Mouse (Mus musculus): ENCODE data around the gene Ankrd35. TPM values are rescaled to one million over a fixed set of nuclear protein-coding genes. Genes with fewer than 3 reads are reported as not detected.
"Not testable (repeated sequence)": the region's sequence is repeated elsewhere in the genome, so short reads cannot be mapped to it uniquely, and the experiment has no call there.

Gene Ankrd35
- polyA plus RNA-seq, 1 experiment from 2014 or later = 1.3 TPM

GRCm38 (mm10) chr3:96679159-96679674 lies 9.3 kb downstream of the Ankrd35 start:
- H3K27me3 ChIP-seq (ENCODE audit: insufficient read depth, low read length) = no peaks in the 10 kb centered on the region
- no peak overlapping the region for H3K4me3 ChIP-seq (replicated peaks; ENCODE audit: low read depth, low read length)
- H3K4me1 ChIP-seq (replicated peaks; ENCODE audit: insufficient read depth, low read length) = no peaks in the 10 kb centered on the region
- no peak overlapping the region for H3K27ac ChIP-seq
- no peak for TF ChIP-seq CTCF (IDR thresholded peaks at IDR 0.05; ENCODE audit: low read depth)
- H3K4me2 ChIP-seq (ENCODE audit: low read length) = no peak overlapping the region
- WGBS = 49% methylated on average over 5 of the region's 5 CpGs
- ATAC-seq (replicated peaks; ENCODE audit: low FRiP score, low read depth) (no peak), DNase-seq (ENCODE audit: low spot score) (no peak)
- no peaks in the 10 kb centered on the region for H3K36me3 ChIP-seq (ENCODE audit: insufficient read depth, low read length)
- H3K9me3 ChIP-seq (replicated peaks; ENCODE audit: low read length) = no peaks in the 10 kb centered on the region
- H3K9ac ChIP-seq (ENCODE audit: low read depth, low read length) = no peak overlapping the region

- Histone ChIP-seq H3K27me3 (ENCODE audit: insufficient read depth, low read length) (no peaks in the 10 kb centered on the region), H3K4me1 (replicated peaks; ENCODE audit: insufficient read depth, low read length) (no peaks in the 10 kb centered on the region), H3K9ac (ENCODE audit: low read depth, low read length) (no peak overlapping the region), H3K9me3 (replicated peaks; ENCODE audit: low read length) (no peaks in the 10 kb centered on the region), H3K36me3 (ENCODE audit: insufficient read depth, low read length) (no peaks in the 10 kb centered on the region), H3K27ac (no peak overlapping the region), H3K4me2 (ENCODE audit: low read length) (no peak overlapping the region), H3K4me3 (replicated peaks; ENCODE audit: low read depth, low read length) (no peak overlapping the region)
- WGBS = 43% methylated on average over 12 of the region's 12 CpGs
- DNase-seq (ENCODE audit: low spot score) = no peak
- ATAC-seq (replicated peaks; ENCODE audit: low FRiP score, low read depth) = no peak
- TF ChIP-seq CTCF (IDR thresholded peaks at IDR 0.05; ENCODE audit: low read depth) = no peak
Observed at GRCm38 (mm10) chr3:96680269-96680956, 10.5 kb downstream of the Ankrd35 start.

- WGBS = 80% methylated on average over 3 of the region's 3 CpGs
- no peak for TF ChIP-seq CTCF (IDR thresholded peaks at IDR 0.05; ENCODE audit: low read depth)
- no peaks in the 10 kb centered on the region for H3K4me1 ChIP-seq (replicated peaks; ENCODE audit: insufficient read depth, low read length)
- no peak overlapping the region for H3K9ac ChIP-seq (ENCODE audit: low read depth, low read length)
- no peak overlapping the region for H3K4me2 ChIP-seq (ENCODE audit: low read length)
- ATAC-seq (replicated peaks; ENCODE audit: low FRiP score, low read depth) (no peak), DNase-seq (ENCODE audit: low spot score) (no peak)
- no peak overlapping the region for H3K4me3 ChIP-seq (replicated peaks; ENCODE audit: low read depth, low read length)
- H3K27me3 ChIP-seq (ENCODE audit: insufficient read depth, low read length) = no peaks in the 10 kb centered on the region
- H3K36me3 ChIP-seq (ENCODE audit: insufficient read depth, low read length) = no peaks in the 10 kb centered on the region
- no peak overlapping the region for H3K27ac ChIP-seq
- no peaks in the 10 kb centered on the region for H3K9me3 ChIP-seq (replicated peaks; ENCODE audit: low read length)
Observed at GRCm38 (mm10) chr3:96683496-96683895, 13.6 kb downstream of the Ankrd35 start.

- Histone ChIP-seq H3K9me3 (replicated peaks; ENCODE audit: low read length) (no peaks in the 10 kb centered on the region), H3K9ac (ENCODE audit: low read depth, low read length) (no peak overlapping the region), H3K4me1 (replicated peaks; ENCODE audit: insufficient read depth, low read length) (no peaks in the 10 kb centered on the region), H3K36me3 (ENCODE audit: insufficient read depth, low read length) (no peaks in the 10 kb centered on the region), H3K27me3 (ENCODE audit: insufficient read depth, low read length) (no peaks in the 10 kb centered on the region), H3K4me2 (ENCODE audit: low read length) (peak overlapping the region; percentile 44), H3K4me3 (replicated peaks; ENCODE audit: low read depth, low read length) (0 out of 2 replicates have a peak overlapping the region, but pooled peaks have one; percentile 9), H3K27ac (no peak overlapping the region)
- ATAC-seq (replicated peaks; ENCODE audit: low FRiP score, low read depth) = no peak
- no peak for TF ChIP-seq CTCF (IDR thresholded peaks at IDR 0.05; ENCODE audit: low read depth)
- WGBS = 58% methylated on average over 17 of the region's 17 CpGs
- no peak for DNase-seq (ENCODE audit: low spot score)
Observed at GRCm38 (mm10) chr3:96684151-96684821, 14.4 kb downstream of the Ankrd35 start.

- no peak overlapping the region for H3K27ac ChIP-seq
- no peaks in the 10 kb centered on the region for H3K4me1 ChIP-seq (replicated peaks; ENCODE audit: insufficient read depth, low read length)
- WGBS = 27% methylated on average over 28 of the region's 28 CpGs
- no peak overlapping the region for H3K9ac ChIP-seq (ENCODE audit: low read depth, low read length)
- TF ChIP-seq CTCF (IDR thresholded peaks at IDR 0.05; ENCODE audit: low read depth) = no peak
- no peaks in the 10 kb centered on the region for H3K9me3 ChIP-seq (replicated peaks; ENCODE audit: low read length)
- DNase-seq (ENCODE audit: low spot score) (no peak), ATAC-seq (replicated peaks; ENCODE audit: low FRiP score, low read depth) (no peak)
- H3K4me3 ChIP-seq (replicated peaks; ENCODE audit: low read depth, low read length) = 0 out of 2 replicates have a peak overlapping the region, but pooled peaks have one; percentile 9
- H3K27me3 ChIP-seq (ENCODE audit: insufficient read depth, low read length) = no peaks in the 10 kb centered on the region
- peak overlapping the region; percentile 44 for H3K4me2 ChIP-seq (ENCODE audit: low read length)
- H3K36me3 ChIP-seq (ENCODE audit: insufficient read depth, low read length) = no peaks in the 10 kb centered on the region
Observed at GRCm38 (mm10) chr3:96684822-96685156, 14.9 kb downstream of the Ankrd35 start.

GRCm38 (mm10) chr3:96686057-96686456 lies 16.1 kb downstream of the Ankrd35 start:
- H3K4me3 ChIP-seq (replicated peaks; ENCODE audit: low read depth, low read length); H3K4me2 ChIP-seq (ENCODE audit: low read length); ATAC-seq (replicated peaks; ENCODE audit: low FRiP score, low read depth); H3K36me3 ChIP-seq (ENCODE audit: insufficient read depth, low read length); H3K27me3 ChIP-seq (ENCODE audit: insufficient read depth, low read length); H3K9ac ChIP-seq (ENCODE audit: low read depth, low read length); H3K27ac ChIP-seq; H3K4me1 ChIP-seq (replicated peaks; ENCODE audit: insufficient read depth, low read length); DNase-seq (ENCODE audit: low spot score); H3K9me3 ChIP-seq (replicated peaks; ENCODE audit: low read length): not testable (repeated sequence)
- WGBS = 92% methylated on average over 5 of the region's 5 CpGs

Measured in kidney, postnatal 0 days (tissue).